Mouse (Mus musculus) layer of hippocampus, adult 18-20 months (tissue): Measurements from ENCODE around the gene Hcfc2. TPM values are rescaled to one million over a fixed set of nuclear protein-coding genes. Genes with fewer than 3 reads are reported as not detected.
A peak's percentile ranks its signal among the peaks of the same experiment; 100 is the strongest.

Experiments
- DNase-seq, 2 experiments: peaks; one replicate each; pipeline ENCODE4 v3.0.0; 2022; ENCODE audit warnings: low spot score in 2 of 2
- long read RNA-seq: library from polyadenylated mRNA; stranded (forward); transcript quantifications from one replicate; pipeline ENCODE4 v2.0.0, GENCODE M21; 2021
- total RNA-seq, 2 experiments: library from RNA; stranded (reverse); gene quantifications; 2 replicates each; pipeline ENCODE4 v1.2.3; 2021

Hcfc2 gene
- 10 to 100 TPM; 51.9 TPM for total RNA-seq
- long read RNA-seq, partial matches to known transcripts = 17 of 19 reads
- long read RNA-seq, other reads (novel, unspliced or antisense) = 2 of 19 reads

- no peak for DNase-seq
Measured at GRCm38 (mm10) chr10:82695956-82696355, at the start of gene Hcfc2. Hcfc2 (plus strand) TSS chr10:82696160.

GRCm38 (mm10) chr10:82647205-82647811, 48.7 kb upstream of the Hcfc2 start:
- no peak for DNase-seq

- DNase-seq = no peak
Measured at GRCm38 (mm10) chr10:82651221-82651620, 44.7 kb upstream of the Hcfc2 start.

- DNase-seq = no peak
Measured at GRCm38 (mm10) chr10:82652625-82653024, 43.3 kb upstream of the Hcfc2 start.

- DNase-seq = no peak
Measured at GRCm38 (mm10) chr10:82654581-82654980, 41.4 kb upstream of the Hcfc2 start.

GRCm38 (mm10) chr10:82661820-82662219, 34.1 kb upstream of the Hcfc2 start:
- DNase-seq = peak in 1 of 2 experiments; percentile 68

GRCm38 (mm10) chr10:82662267-82662990, 33.5 kb upstream of the Hcfc2 start:
- DNase-seq = peak; percentile 81 to 86

- DNase-seq = no peak
Measured at GRCm38 (mm10) chr10:82663289-82663688, 32.7 kb upstream of the Hcfc2 start.

GRCm38 (mm10) chr10:82665951-82666350, 30.0 kb upstream of the Hcfc2 start:
- no peak for DNase-seq

GRCm38 (mm10) chr10:82666436-82667234, 29.3 kb upstream of the Hcfc2 start:
- DNase-seq = peak; percentile 81 to 96

GRCm38 (mm10) chr10:82670205-82670604, 25.8 kb upstream of the Hcfc2 start:
- DNase-seq = no peak

GRCm38 (mm10) chr10:82676949-82677348, 19.0 kb upstream of the Hcfc2 start:
- DNase-seq = peak; percentile 53 to 58

- DNase-seq = peak; percentile 73 to 92
Measured at GRCm38 (mm10) chr10:82680769-82681168, 15.2 kb upstream of the Hcfc2 start.

- DNase-seq = peak; percentile 42 to 75
Measured at GRCm38 (mm10) chr10:82681639-82682038, 14.3 kb upstream of the Hcfc2 start.

GRCm38 (mm10) chr10:82685440-82685839, 10.5 kb upstream of the Hcfc2 start:
- DNase-seq = no peak

- peak; percentile 43 to 74 for DNase-seq
Measured at GRCm38 (mm10) chr10:82689681-82690211, 6.2 kb upstream of the Hcfc2 start.

- DNase-seq = peak; percentile 38 to 67
Measured at GRCm38 (mm10) chr10:82690494-82690893, 5.5 kb upstream of the Hcfc2 start, which contains the start of gene Glt8d2. Glt8d2 (minus strand) TSS chr10:82690650.

GRCm38 (mm10) chr10:82696453-82697079, 606 bp downstream of the Hcfc2 start:
- DNase-seq = no peak

- DNase-seq = peak in 1 of 2 experiments; percentile 24
Measured at GRCm38 (mm10) chr10:82697305-82697898, 1.4 kb downstream of the Hcfc2 start.

- peak; percentile 85 to 92 for DNase-seq
Measured at GRCm38 (mm10) chr10:82698712-82699261, 2.8 kb downstream of the Hcfc2 start.
